8 mouse cellular contexts compared by ENCODE assay signal in the genomic region with DNA sequence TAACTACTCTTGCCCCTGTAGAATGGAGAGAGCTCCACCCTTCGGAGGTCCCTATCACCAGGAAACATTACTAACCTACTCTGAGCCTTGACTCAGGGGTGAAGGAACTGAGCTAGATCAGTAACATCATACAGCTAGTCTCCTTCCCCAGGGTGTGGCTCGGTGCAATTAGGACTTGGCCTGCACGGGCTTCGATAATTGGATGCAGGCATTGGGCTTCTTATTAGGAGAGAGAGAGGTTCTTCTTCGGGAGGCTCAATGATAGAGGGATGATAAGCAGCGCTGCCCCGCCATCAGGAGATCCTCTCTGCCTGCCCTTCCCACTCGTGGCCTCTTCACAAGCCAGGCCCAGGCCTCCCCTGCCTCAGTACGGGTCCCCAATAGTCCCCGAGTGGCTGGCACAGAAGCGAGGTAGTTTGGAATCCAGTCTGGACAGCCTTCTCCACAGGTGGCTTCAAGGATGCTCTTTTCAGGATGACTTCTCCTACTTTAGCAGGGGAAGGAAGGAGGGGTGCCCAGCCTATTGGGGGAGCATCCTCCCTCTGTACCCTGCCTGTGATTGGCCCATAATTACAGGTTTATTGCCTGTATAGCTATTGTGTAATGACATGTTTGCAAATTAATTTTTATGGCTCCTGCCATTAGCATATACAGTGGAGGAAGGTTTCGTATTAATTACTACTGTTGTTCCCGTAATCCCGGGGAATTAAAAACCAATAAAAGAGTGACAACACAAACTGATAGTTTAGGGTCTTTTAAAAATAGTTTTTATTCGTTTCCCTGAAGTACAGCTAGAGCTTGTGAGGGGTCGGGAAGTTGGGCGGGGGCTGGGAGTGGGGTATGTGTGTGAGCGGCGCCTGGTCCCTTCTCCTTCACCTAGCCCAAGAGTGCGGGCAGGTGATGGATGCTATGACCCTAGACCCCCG.
A peak's percentile ranks its signal among the peaks of the same experiment; 100 is the strongest.
DNase-seq lines count a peak whose midpoint lies in the region; ATAC-seq lines count a peak whose summit lies in the region.

No protein-coding gene starts in this region.

- intact Hi-C loops in left cerebral cortex, postnatal 4 days (cut with DNase I): no loop called here

- H3K4me1 ChIP-seq in forebrain, embryonic 12.5 days: peaks cover 54% of the 10 kb centered on the region
- H3K4me1 ChIP-seq in liver, embryonic 12.5 days: peaks cover 75% of the 10 kb centered on the region
- peaks cover 44% of the 10 kb centered on the region for H3K4me1 ChIP-seq in stomach, embryonic 15.5 days

- H3K36me3 ChIP-seq in forebrain, embryonic 12.5 days (replicated peaks): no peaks in the 10 kb centered on the region
- no peaks in the 10 kb centered on the region for H3K36me3 ChIP-seq in liver, embryonic 12.5 days
- no peaks in the 10 kb centered on the region for H3K36me3 ChIP-seq in stomach, embryonic 15.5 days

- no peaks in the 10 kb centered on the region for H3K9me3 ChIP-seq in forebrain, embryonic 12.5 days
- H3K9me3 ChIP-seq in liver, embryonic 12.5 days (replicated peaks): no peaks in the 10 kb centered on the region
- no peaks in the 10 kb centered on the region for H3K9me3 ChIP-seq in stomach, embryonic 15.5 days

- H3K4me3 ChIP-seq in forebrain, embryonic 12.5 days (replicated peaks): peak overlapping the region; percentile 82
- H3K4me3 ChIP-seq in liver, embryonic 12.5 days: peak overlapping the region; percentile 97
- H3K4me3 ChIP-seq in stomach, embryonic 15.5 days (replicated peaks): no peak overlapping the region

- H3K9ac ChIP-seq in forebrain, embryonic 12.5 days: peak overlapping the region; percentile 97
- H3K9ac ChIP-seq in liver, embryonic 12.5 days: peak overlapping the region; percentile 97
- H3K9ac ChIP-seq in stomach, embryonic 15.5 days: no peak overlapping the region

- no peak for ATAC-seq in forebrain, embryonic 12.5 days (ENCODE audit: low FRiP score)
- peak; percentile 78 for ATAC-seq in liver, embryonic 12.5 days
- ATAC-seq in stomach, embryonic 15.5 days (ENCODE audit: insufficient read depth, low FRiP score, low read depth): peak; percentile 28; the same call in 1 of the 2 replicates

- WGBS in forebrain, embryonic 12.5 days: 14% methylated on average over 21 of the region's 21 CpGs
- WGBS in liver, embryonic 12.5 days (ENCODE audit: insufficient replicate concordance): 14% methylated on average over 21 of the region's 21 CpGs
- 47% methylated on average over 21 of the region's 21 CpGs for WGBS in stomach, embryonic 15.5 days

- H3K4me2 ChIP-seq in forebrain, embryonic 12.5 days: peak overlapping the region; percentile 96
- H3K4me2 ChIP-seq in liver, embryonic 12.5 days: peak overlapping the region; percentile 95
- peak overlapping the region; percentile 99 for H3K4me2 ChIP-seq in stomach, embryonic 15.5 days

- H3K27ac ChIP-seq in forebrain, embryonic 12.5 days: peak overlapping the region; percentile 100
- H3K27ac ChIP-seq in liver, embryonic 12.5 days: peak overlapping the region; percentile 100
- peak overlapping the region; percentile 16; the same call in 1 of the 2 replicates for H3K27ac ChIP-seq in stomach, embryonic 15.5 days

- DNase-seq in spleen, adult 12 weeks (ENCODE audit: low spot score): peak; percentile 56
- no peak for DNase-seq in spleen, adult 18-20 months
- no peak for DNase-seq in left cerebral cortex, postnatal 4 days
- no peak for DNase-seq in cerebellum, adult 11 months
- no peak for DNase-seq in frontal cortex, postnatal 25 days (ENCODE audit: low spot score in 2 of 2)

- peaks cover 14% of the 10 kb centered on the region for H3K27me3 ChIP-seq in forebrain, embryonic 12.5 days
- H3K27me3 ChIP-seq in liver, embryonic 12.5 days (replicated peaks): no peaks in the 10 kb centered on the region
- no peaks in the 10 kb centered on the region; the same call in 1 of the 2 replicates for H3K27me3 ChIP-seq in stomach, embryonic 15.5 days (replicated peaks)

Comparison
In these comparisons a context has a peak if more than half of its experiments do, and no peak if none do; other contexts are left out.
1. H3K27ac ChIP-seq: peak in every context shown above with its lines; median percentile 100 in forebrain, embryonic 12.5 days; 100 in liver, embryonic 12.5 days; 16 in stomach, embryonic 15.5 days.